Mouse (Mus musculus) adrenal gland, adult 8-10 months (tissue): ENCODE data around the gene Awat2. TPM values are rescaled to one million over a fixed set of nuclear protein-coding genes. Genes with fewer than 3 reads are reported as not detected.
A peak's percentile ranks its signal among the peaks of the same experiment; 100 is the strongest.
"Not testable (repeated sequence)": the region's sequence is repeated elsewhere in the genome, so short reads cannot be mapped to it uniquely, and the experiment has no call there.

Source experiments
- DNase-seq: peaks from one replicate; pipeline ENCODE4 v3.0.0; 2022
- microRNA-seq, 2 experiments: library from miRNA; unstranded; fragments of <30 nt; microRNA quantifications; one replicate each; pipeline ENCODE4 v1.2.0; 2022
- total RNA-seq, 4 experiments: library from RNA; stranded (reverse); gene quantifications; 2 replicates each; pipeline ENCODE4 v1.2.4; 2022

Awat2 gene
- 1 to 10 TPM in 1 of 4 experiments, under 1 TPM in 3; 0.58 to 1.6 (median 0.64) TPM for total RNA-seq

- DNase-seq = not testable (repeated sequence)
These were observed at the start of gene Awat2 for GRCm38 (mm10) chrX:100442617-100443016. TSS of gene Awat2 (minus strand) at chrX:100442717.

GRCm38 (mm10) chrX:100480317-100480716, 37.8 kb upstream of the Awat2 start:
- DNase-seq = peak; percentile 49

DNA sequence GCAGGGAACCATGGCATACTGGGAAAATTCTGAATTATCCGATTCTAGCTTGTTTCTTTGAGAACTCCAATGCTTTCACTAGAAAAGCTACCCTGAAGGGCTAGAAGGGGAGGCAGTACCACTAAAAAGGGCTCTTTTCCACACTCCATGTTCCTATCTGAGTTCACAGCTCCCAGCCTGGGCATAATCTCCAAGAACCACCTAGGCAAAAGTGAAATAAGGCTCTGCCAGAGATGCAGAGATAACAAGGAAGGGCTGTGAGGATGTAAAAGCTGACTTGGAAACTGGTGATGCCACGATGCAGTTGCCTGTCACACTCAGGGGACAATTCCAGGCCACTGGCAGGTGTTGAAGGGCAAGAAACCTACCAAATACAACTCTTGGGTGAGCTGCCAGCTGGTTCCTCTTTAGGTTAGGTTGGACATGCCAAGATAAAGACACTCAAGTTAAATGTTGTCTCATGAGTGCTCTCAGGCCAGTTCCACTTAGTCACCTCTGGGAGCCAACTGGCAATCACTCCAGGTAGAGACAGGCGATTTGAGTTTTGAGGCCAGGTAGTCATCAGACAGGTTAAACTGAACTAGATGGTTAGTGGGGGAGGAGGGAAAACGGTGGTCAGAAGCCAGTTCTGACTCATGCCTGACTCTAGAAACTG, 33.2 kb upstream of the Awat2 start:
- DNase-seq = no peak

DNA sequence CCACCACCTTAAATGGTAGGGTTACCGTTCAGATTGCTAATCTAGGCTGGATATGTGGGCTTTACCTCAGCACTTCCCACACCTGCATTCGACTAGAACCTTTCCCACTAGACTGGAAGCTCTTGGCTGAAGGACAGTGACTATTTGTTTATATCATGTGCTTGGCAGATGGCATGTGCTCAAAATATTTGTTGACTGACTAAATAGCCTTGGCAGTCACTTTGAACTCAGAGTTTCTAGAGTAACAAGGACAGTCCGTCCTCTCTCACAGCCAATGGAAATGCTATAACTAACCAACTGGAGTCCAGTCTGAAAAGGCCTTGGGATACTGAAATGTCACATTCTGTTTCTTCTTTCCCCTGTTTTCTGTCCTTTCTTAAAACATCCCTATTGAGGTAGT, 29.0 kb upstream of the Awat2 start:
- DNase-seq = peak; percentile 47

GRCm38 (mm10) chrX:100470126-100470525, 27.6 kb upstream of the Awat2 start:
- no peak for DNase-seq

DNA sequence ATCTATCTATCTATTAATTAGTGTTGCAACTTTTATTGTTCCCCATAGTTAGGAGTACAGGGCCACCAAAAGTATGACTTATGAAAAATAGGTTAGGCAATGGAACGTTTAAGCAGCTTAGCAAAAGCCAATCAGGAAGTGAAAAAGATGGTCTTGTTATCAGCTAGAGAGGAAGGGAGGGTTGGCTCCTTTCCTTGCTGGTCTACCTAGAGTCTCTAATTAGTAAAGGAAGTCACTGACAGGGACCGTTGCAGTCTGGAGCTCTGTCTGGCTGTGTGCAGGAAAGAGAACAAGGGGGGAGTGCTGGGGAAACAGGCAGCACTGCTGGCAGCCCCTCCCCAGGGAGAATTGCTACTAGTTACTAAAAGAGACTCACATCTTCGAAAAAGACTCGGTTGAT, 25.5 kb upstream of the Awat2 start:
- DNase-seq = no peak

DNA sequence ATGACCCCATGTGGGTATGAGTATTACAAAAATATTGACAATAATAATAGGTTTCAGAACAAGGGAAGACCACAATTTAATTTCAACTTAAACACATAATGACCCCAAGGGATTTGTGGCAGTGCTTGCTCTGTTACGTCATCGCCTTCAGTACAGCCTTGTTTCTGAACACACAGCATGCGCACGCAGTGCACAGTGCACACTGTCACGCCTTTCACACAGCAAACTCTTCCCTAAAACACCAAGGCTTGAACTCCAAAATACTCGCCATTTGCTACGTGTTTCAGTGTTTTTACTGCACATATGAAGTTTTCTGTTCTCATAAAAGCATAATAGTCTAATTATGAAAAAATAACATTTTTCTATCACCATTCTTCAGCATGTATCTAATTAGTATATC, 1.0 kb upstream of the Awat2 start:
- DNase-seq = no peak

- no peak for DNase-seq
These were observed 10.2 kb downstream of the Awat2 start for GRCm38 (mm10) chrX:100432311-100432710.

DNA sequence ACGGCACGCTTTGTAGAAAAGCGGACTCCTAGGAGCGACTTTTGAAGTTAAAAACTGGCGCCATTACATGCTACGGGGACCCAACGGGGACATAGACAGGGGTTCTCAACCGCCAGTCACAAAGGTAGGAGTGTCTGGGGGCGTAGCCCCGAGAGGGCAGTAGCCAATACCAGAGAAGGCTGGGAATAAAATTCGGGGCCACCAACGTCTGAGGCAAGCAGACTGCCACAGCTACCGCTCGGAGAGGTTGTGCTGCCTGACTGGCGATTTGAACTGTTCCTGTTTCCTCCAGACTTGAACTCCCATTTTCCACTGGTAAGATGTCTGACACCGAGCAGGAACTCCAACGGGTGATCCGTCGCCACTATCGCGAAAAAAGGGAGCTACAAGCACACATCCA, 13.8 kb downstream of the Awat2 start, which contains the start of gene Otud6a:
TSS of gene Otud6a (plus strand) at position 321 of the 400 bp plus-strand sequence.
- DNase-seq = no peak

DNA sequence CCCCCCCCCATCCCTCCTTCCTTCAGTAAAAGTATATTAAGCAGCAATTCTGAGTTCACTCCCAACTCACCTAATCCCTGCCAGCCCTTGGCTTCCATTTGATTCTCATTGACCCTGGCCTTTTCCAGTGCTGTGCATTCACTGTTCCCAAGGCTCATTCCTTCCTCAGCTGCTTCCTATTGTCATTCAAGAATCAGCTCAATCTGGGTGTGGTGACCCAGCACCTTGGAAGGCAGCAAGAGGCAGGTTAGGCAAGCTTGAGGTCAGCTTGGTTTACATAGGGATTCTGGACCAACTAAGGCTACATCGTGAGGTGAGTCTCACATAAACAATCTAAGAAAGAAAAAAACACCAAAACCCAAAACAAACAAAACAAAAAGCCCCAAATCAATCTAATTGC, 33.3 kb downstream of the Awat2 start:
- DNase-seq = no peak

- DNase-seq = no peak
These were observed 40.9 kb downstream of the Awat2 start for GRCm38 (mm10) chrX:100401657-100402056.

- DNase-seq = no peak
These were observed 41.6 kb downstream of the Awat2 start for GRCm38 (mm10) chrX:100400900-100401299.

DNA sequence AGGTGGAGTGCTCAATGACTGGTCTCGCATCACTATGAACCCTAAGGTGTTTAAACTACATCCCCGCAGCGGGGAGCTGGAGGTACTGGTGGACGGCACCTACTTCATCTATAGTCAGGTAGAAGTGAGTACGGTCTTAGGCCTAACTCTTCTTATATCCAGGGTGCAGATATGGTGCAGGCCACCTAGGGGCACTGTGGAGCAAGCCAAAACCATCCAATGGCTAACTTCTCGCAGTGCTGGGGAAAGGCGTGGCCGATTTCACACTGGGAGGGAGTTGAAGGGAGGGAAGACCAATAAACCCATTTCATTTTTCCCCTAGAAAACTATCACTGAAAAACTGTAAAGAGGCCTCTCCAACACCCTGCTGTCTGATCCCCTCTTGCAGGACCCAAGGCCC, 47.5 kb downstream of the Awat2 start:
- DNase-seq = peak; percentile 8

DNA sequence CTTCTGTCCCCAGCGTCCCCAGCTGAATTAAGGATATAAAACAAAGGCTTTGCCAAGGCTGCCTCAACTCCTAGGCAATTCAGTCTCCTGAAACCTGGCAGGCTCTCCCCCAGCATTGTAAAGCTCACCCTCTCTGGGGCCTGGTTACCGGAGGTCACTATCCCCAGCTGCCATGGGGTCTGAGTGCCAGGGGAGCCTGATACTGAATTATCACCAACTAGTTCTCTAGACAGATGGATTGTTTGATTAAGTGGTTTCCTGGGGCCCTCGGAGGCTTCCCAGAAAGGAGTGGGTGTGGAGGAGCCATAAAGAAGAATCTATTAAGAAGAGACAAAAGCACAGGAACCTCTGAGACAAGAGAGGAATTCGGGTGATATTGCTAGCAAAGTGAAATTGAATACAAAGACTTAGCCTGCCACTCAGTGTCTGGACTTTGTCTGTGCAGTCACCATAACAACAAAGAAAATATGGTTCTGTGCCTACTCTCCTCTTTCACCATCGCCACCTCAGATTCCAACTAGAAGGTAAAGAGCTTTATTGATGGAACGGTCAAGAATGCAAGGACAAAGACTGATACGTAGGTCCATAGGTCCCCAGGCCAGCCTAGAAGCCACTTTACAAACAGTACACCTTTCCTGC, 48.2 kb downstream of the Awat2 start:
- DNase-seq = no peak

- no peak for DNase-seq
These were observed 50.2 kb downstream of the Awat2 start for GRCm38 (mm10) chrX:100392304-100392703.

DNA sequence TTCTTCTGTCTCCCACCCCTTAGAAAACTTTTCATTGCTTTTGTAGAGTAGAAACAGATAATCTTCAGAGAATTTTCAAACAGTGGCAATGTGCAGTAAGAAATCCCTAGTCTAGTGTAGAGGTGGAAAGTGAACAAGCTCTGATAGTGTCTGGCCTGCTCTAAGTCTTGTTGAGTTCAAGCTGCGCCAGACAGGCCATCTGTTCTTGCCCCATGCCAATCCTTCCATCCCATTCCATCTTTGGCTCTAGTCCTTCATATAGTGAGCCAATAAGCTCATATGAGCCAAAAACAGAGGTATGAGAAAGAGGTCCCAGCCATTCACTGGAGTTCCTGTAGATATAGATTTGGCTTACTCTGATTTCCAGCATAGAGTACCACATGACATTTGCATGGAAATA, 52.6 kb downstream of the Awat2 start:
- DNase-seq = no peak

DNA sequence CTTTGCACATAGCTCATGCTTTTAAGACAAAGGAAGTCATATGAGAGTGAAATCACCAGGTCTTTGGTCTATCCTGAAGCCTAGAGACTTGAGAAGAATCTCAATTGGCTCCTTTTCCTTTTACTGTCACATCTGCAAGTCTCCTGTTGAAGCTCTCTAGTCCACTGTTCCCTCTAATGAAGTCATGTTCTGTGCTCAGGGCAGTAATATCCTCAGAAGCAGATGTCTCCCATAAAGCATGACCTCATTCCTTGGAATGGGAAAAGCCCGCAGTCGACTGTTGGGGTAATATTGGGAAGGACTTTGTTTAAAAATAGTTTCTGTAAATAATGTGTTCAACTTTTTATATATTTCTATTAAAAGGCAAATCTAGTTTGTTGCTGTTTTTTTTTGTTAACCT, 85.5 kb downstream of the Awat2 start:
- DNase-seq = no peak

Small RNA genes lying within 50 kb of the gene (microRNA-seq; reads per million reads assigned to microRNA genes)
- 1,979 to 2,232 reads per million in 2 experiments for gene Mir676

Other genes starting within 250 kb of the Awat2 start
- gene Otud6a, start 13.7 kb downstream of the Awat2 start, total RNA-seq = not detected
- gene Igbp1, start 51.6 kb upstream of the Awat2 start, total RNA-seq = 10 to 100 TPM; 59.0 to 75.8 (median 66.5) TPM
- gene Dgat2l6, start 82.1 kb upstream of the Awat2 start, total RNA-seq = not detected
- not detected for gene Awat1, start 129.5 kb upstream of the Awat2 start, total RNA-seq
- gene P2ry4, start 152.2 kb upstream of the Awat2 start, total RNA-seq = under 1 TPM in 2 of 4 experiments, not detected in 2; 0.05 to 0.07 TPM
- not detected for gene Arr3, start 162.8 kb upstream of the Awat2 start, total RNA-seq
- 1 to 10 TPM in 1 of 4 experiments, under 1 TPM in 3; 0.55 to 1.0 (median 0.87) TPM for gene Kif4, start 183.0 kb upstream of the Awat2 start, total RNA-seq
- 10 to 100 TPM; 45.6 to 56.9 (median 47.4) TPM for gene Pdzd11, start 183.9 kb upstream of the Awat2 start, total RNA-seq